Mouse (Mus musculus) E14TG2a.4 (cell line): ENCODE measurements around the gene Suclg1.

Experiments used
- CTCF ChIP-seq: conservative IDR thresholded peaks from 2 replicates; pipeline ENCODE4 v1.5.1; 2014; ENCODE audit warnings: low read length
- NANOG ChIP-seq: IDR thresholded peaks from 2 replicates; pipeline ENCODE4 v1.6.1; 2014; ENCODE audit warnings: borderline replicate concordance, low read length, mixed read lengths
- POU5F1 ChIP-seq: IDR thresholded peaks from 2 replicates; pipeline ENCODE4 v1.6.1; 2014; ENCODE audit warnings: low read length, borderline replicate concordance

DNA sequence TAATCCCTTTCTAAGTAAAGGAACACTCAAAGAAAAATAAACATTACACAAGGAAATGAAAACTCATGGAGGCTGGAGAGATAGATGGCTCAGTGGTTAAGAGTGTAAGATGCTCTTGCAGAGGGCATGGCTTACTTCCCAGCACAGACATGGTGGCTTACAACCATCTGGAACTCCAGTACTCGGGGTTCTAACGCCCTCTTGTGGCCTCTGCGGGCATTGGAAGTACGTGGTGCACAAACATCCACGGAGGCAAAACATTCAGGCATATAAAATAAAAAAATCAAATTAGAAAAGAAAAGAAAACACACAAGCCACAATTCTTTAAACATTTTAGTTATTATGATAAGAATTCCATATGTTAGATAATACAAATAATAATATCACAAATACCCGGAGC is 63.2 kb downstream of the Suclg1 start:
- TF ChIP-seq CTCF (peak; percentile 67), POU5F1 (no peak), NANOG (no peak)
